Mouse (Mus musculus) liver, embryonic 16.5 days (tissue): ENCODE results near the gene Ccdc92b. TPM values are rescaled to one million over a fixed set of nuclear protein-coding genes. Genes with fewer than 3 reads are reported as not detected.
A peak's percentile ranks its signal among the peaks of the same experiment; 100 is the strongest.

Experiments
- ATAC-seq: fragments of 200-750 bp; cut with Nextera tagmentation; 2 replicates; pipeline ENCODE4 v1.8.0; 2017; ENCODE audit warnings: low read depth, mild to moderate bottlenecking, moderate number of reproducible peaks, moderate library complexity
- H3K27ac ChIP-seq: fragments of 300-500 bp; sonication (generic); 2 replicates; pipeline ENCODE4 v1.5.1; 2014; ENCODE audit warnings: mild to moderate bottlenecking, low read length
- H3K27me3 ChIP-seq: fragments of 300-500 bp; sonication (generic); 2 replicates; pipeline ENCODE4 v1.6.1; 2014; ENCODE audit warnings: low read depth, low read length, mixed read lengths; ENCODE audit not compliant: control insufficient read depth, insufficient read depth
- H3K36me3 ChIP-seq: fragments of 300-500 bp; sonication (generic); 2 replicates; pipeline ENCODE4 v1.6.1; 2014; ENCODE audit warnings: mild to moderate bottlenecking; ENCODE audit not compliant: control insufficient read depth, insufficient read depth
- H3K4me1 ChIP-seq: fragments of 300-500 bp; sonication (generic); 2 replicates; pipeline ENCODE4 v1.6.1; 2014; ENCODE audit warnings: low read depth, low read length, mixed read lengths; ENCODE audit not compliant: control insufficient read depth
- H3K4me2 ChIP-seq: fragments of 300-500 bp; sonication (generic); 2 replicates; pipeline ENCODE4 v1.6.1; 2014; ENCODE audit warnings: low read depth, low read length, mixed read lengths
- H3K4me3 ChIP-seq: fragments of 300-500 bp; sonication (generic); 2 replicates; pipeline ENCODE4 v1.5.1; 2014; ENCODE audit warnings: low read depth, mild to moderate bottlenecking, low read length
- H3K9ac ChIP-seq: fragments of 300-500 bp; sonication (generic); 2 replicates; pipeline ENCODE4 v1.6.1; 2014; ENCODE audit warnings: low read depth, low read length
- H3K9me3 ChIP-seq: fragments of 300-500 bp; sonication (generic); replicated peaks from 2 replicates; pipeline ENCODE4 v1.6.1; 2016; ENCODE audit warnings: low read length; ENCODE audit not compliant: control insufficient read depth
- WGBS: fragments of 180-500 bp; shearing (Covaris S2); extraction: QIAGEN DNeasy Blood & Tissue Kit; methylation state at CpG from one replicate; pipeline ENCODE4 v1.1.7; 2014; ENCODE audit not compliant: insufficient replicate concordance; 5-methylcytosine and 5-hydroxymethylcytosine counted together
- polyA plus RNA-seq: library from polyadenylated mRNA; unstranded; fragments of >200 nt; fragmentation: Nextera tagmentation; extraction: Ambion mirVana; gene quantifications from 2 replicates; pipeline ENCODE4 v1.2.1, GENCODE M21; 2015

The Ccdc92b gene
- polyA plus RNA-seq, 1 experiment from 2014 or later, result 10.4 TPM

DNA sequence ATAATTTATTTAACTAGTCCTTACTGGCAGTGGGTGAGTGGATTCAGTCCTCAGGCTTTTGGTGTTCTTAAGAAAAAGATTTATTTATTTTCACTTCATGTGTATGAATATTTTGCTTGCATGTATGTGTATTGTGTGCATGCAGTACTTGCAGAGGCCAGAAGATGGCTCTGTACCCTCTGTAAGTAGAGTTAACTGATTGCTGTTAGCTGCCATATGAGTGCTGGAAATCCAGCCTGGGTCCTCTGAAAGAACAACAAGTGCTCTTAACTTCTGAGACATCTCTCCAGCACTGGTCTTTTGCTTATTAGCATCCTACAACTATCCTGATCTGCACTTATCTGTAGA lies 21.4 kb upstream of the Ccdc92b start:
- no peak overlapping the region for H3K9ac ChIP-seq
- peaks cover 6% of the 10 kb centered on the region for H3K27me3 ChIP-seq
- no peak overlapping the region for H3K4me2 ChIP-seq
- no peak overlapping the region for H3K27ac ChIP-seq
- H3K4me1 ChIP-seq, result no peaks in the 10 kb centered on the region
- no peaks in the 10 kb centered on the region for H3K36me3 ChIP-seq
- ATAC-seq, result no peak
- H3K9me3 ChIP-seq, result peaks cover 4% of the 10 kb centered on the region; the same call in 1 of the 2 replicates
- H3K4me3 ChIP-seq, result no peak overlapping the region

DNA sequence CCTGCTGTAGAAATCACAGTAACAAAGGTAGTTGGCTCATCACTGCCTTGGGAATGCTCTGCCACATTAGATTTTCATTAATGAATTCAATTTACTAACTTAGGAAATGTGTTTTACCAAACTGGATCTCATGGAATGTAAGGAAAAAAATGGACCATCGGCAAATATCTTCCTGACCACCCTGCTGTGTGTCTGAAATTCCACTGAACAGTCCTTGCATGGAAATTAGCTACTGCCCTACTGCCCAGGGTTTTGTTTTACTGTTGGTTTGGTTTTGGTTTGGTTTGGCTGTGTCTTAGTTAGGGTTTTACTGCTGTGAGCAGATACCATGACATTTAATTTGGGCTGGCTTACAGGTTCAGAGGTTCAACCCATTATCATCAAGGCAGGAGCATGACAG lies 17.1 kb upstream of the Ccdc92b start:
- WGBS, result 69% methylated on average over 1 of the region's 1 CpGs
- H3K9ac ChIP-seq, result no peak overlapping the region

DNA sequence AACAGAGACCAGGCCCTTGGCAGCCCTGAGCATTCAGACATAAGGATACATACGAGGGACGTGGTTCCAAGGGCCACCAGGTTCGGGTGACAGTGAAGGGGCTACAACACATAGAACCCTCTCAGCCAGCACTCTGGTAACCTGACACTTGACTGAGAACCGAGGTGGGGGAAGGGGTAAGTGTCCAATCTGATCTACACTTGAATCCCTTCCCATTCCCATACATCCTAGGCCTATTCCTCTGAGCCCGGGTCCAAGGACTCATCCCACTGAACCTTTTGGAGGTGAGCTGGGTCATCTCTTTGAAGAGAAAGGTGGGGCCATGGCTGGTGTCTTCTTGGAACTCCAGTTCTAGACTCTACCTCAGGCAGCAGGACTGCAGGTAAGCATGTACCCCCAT lies 9.3 kb upstream of the Ccdc92b start:
- no peak overlapping the region for H3K4me2 ChIP-seq
- peaks cover 5% of the 10 kb centered on the region for H3K4me1 ChIP-seq
- WGBS, result 30% methylated on average over 5 of the region's 5 CpGs
- no peaks in the 10 kb centered on the region for H3K36me3 ChIP-seq
- H3K27ac ChIP-seq, result no peak overlapping the region
- ATAC-seq, result no peak
- no peak overlapping the region for H3K4me3 ChIP-seq
- H3K27me3 ChIP-seq, result peaks cover 59% of the 10 kb centered on the region
- H3K9ac ChIP-seq, result no peak overlapping the region
- H3K9me3 ChIP-seq, result no peaks in the 10 kb centered on the region

More for the DNA sequence above, 17.1 kb upstream of the Ccdc92b start:
- H3K9me3 ChIP-seq, result peaks cover 4% of the 10 kb centered on the region; the same call in 1 of the 2 replicates
- H3K4me3 ChIP-seq, result no peak overlapping the region
- H3K27me3 ChIP-seq, result peaks cover 2% of the 10 kb centered on the region; the same call in 1 of the 2 replicates
- H3K36me3 ChIP-seq, result no peaks in the 10 kb centered on the region
- no peak overlapping the region for H3K27ac ChIP-seq
- H3K4me1 ChIP-seq, result no peaks in the 10 kb centered on the region
- H3K4me2 ChIP-seq, result no peak overlapping the region
- no peak for ATAC-seq

DNA sequence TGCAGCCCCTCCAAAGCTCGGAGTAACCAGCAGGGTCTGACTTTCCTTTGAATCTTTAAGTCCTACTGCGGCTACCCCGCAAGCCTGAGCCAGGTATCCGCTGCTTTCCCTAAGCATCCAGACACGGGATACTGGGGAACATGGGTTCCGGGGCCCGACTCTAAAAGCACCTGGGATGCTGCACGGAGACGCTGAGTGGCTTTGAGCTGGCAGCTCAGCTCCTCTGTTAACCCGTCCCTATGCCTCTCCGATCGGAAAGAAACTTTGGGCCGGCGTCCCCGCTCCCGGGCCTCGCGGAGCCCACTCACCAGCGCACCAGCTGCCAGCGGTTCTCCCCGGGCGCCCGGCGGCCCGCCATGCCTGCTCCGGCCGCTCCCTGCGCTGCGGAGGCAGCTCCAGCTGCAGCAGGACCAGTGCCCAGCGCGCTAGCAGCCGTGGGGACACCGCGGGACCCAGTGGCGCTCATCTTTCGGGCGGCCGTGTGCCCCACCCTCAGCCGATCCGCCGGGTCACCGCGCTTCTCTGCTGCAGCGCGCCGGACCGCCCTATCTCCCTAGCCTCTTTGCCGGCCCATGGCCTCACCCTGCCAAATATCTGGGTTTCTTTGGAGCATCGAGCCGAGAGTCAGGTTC lies 8.7 kb upstream of the Ccdc92b start, which contains the start of gene Rap1gap2:
Gene Rap1gap2 (minus strand): TSS at position 371 of the 632 bp plus-strand sequence.
- Histone ChIP-seq H3K36me3 (no peaks in the 10 kb centered on the region), H3K9ac (no peak within 1 kb of the TSS), H3K27ac (no peak within 1 kb of the TSS), H3K4me3 (peak within 1 kb of the TSS; percentile 26), H3K4me2 (peak within 1 kb of the TSS; percentile 46), H3K27me3 (peaks cover 65% of the 10 kb centered on the region), H3K9me3 (no peaks in the 10 kb centered on the region), H3K4me1 (peaks cover 5% of the 10 kb centered on the region)
- WGBS, result 2% methylated on average over 50 of the region's 50 CpGs
- peak; percentile 51; the same call in 1 of the 2 replicates for ATAC-seq

DNA sequence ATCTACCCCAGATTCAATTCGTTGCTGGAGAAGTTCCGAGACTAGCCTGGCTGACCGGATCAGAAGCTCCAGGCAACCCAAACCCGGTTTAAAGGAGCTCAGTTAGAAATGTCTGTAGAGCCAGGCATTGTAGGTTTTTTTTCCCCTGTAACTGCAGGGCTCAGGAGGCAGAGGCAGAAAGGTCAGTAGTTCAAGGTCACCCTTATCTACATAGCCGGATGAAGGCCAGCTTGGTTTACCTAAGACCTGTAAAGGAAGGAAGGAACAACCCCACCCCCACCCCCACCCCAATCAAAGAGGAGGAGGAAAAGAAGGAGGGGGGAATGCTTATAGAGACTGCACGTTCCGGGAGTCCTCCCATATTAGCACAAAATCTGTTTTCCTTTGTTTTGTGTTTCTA lies 8.0 kb upstream of the Ccdc92b start:
- ATAC-seq, result no peak
- no peaks in the 10 kb centered on the region for H3K36me3 ChIP-seq
- H3K4me2 ChIP-seq, result no peak overlapping the region
- H3K9me3 ChIP-seq, result no peaks in the 10 kb centered on the region
- no peak overlapping the region for H3K4me3 ChIP-seq
- H3K27ac ChIP-seq, result no peak overlapping the region
- WGBS, result 11% methylated on average over 7 of the region's 7 CpGs
- peaks cover 71% of the 10 kb centered on the region for H3K27me3 ChIP-seq
- H3K4me1 ChIP-seq, result peaks cover 5% of the 10 kb centered on the region
- no peak overlapping the region for H3K9ac ChIP-seq

DNA sequence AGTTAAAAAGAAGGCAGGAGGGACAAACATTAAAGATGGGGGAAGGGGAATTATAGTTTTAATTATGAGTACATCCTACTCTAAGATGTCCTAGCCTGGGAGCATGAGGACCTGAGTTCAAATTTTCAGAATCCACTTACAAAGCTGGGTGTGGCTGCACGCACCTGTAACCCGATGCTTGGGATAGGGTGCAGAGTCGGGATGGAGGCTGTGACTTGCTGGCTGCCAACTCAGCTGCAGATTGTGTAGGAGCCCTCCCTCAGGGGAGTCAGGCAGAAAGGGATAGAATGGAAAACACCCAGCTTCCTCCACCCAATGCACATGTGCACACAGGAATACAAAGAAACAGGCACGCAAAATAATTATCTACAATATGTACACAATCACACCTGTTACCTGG lies 6.0 kb upstream of the Ccdc92b start:
- Histone ChIP-seq H3K9me3 (no peaks in the 10 kb centered on the region), H3K4me3 (no peak overlapping the region), H3K4me2 (no peak overlapping the region), H3K9ac (no peak overlapping the region), H3K27ac (no peak overlapping the region), H3K27me3 (peaks cover 73% of the 10 kb centered on the region), H3K4me1 (peaks cover 5% of the 10 kb centered on the region), H3K36me3 (no peaks in the 10 kb centered on the region)
- 55% methylated on average over 4 of the region's 4 CpGs for WGBS
- no peak for ATAC-seq

DNA sequence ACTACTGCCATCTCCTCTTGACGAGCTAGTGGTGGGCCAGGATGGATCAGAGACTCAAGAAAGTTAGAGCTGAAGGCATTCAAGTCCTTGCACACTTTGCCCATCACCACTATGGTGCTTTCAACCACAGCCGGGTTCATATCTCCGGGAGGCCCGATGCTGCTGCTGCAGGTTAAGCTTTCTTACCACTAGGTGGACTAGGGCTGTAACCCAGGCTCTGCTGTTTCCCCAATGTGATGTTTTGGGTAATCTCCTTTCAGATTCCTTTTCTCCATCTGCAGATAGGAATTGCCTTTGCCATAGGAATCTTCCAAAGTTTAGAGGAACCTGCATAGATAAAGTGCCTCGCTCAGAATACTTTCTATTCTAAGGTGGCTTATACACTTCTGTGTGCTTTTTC lies 3.8 kb upstream of the Ccdc92b start:
- whole genome bisulfite sequencing, result 33% methylated on average over 5 of the region's 5 CpGs
- H3K4me2 ChIP-seq, result no peak overlapping the region
- peaks cover 65% of the 10 kb centered on the region for H3K27me3 ChIP-seq
- ATAC-seq, result no peak
- no peak overlapping the region for H3K27ac ChIP-seq
- no peak overlapping the region for H3K4me3 ChIP-seq
- H3K9me3 ChIP-seq, result no peaks in the 10 kb centered on the region
- H3K4me1 ChIP-seq, result peaks cover 11% of the 10 kb centered on the region
- H3K36me3 ChIP-seq, result no peaks in the 10 kb centered on the region
- H3K9ac ChIP-seq, result no peak overlapping the region

DNA sequence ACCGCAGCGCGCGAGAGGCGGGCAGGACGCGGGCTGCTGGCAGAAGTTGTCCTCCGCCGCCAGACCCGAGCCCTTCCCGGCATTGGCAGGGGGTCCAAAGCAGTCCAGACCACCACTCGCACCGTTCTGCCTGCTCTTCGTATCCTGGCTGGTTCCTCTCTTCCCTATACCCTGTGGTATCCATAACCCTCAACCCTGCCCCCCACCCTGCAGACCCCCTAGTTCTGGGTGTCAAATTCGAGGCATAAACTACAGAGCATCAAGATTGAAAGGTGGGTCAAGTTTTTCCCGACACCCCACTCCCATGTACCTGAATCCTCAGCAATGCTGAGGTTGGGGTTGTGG lies 523 bp downstream of the Ccdc92b start:
- no peaks in the 10 kb centered on the region for H3K9me3 ChIP-seq
- peak overlapping the region; percentile 78 for H3K4me2 ChIP-seq
- peaks cover 30% of the 10 kb centered on the region for H3K27me3 ChIP-seq
- H3K4me1 ChIP-seq, result peaks cover 44% of the 10 kb centered on the region
- H3K9ac ChIP-seq, result peak overlapping the region; percentile 93
- H3K4me3 ChIP-seq, result peak overlapping the region; percentile 85
- peaks cover 14% of the 10 kb centered on the region for H3K36me3 ChIP-seq
- 3% methylated on average over 15 of the region's 16 CpGs for WGBS
- no peak for ATAC-seq
- H3K27ac ChIP-seq, result peak overlapping the region; percentile 95

DNA sequence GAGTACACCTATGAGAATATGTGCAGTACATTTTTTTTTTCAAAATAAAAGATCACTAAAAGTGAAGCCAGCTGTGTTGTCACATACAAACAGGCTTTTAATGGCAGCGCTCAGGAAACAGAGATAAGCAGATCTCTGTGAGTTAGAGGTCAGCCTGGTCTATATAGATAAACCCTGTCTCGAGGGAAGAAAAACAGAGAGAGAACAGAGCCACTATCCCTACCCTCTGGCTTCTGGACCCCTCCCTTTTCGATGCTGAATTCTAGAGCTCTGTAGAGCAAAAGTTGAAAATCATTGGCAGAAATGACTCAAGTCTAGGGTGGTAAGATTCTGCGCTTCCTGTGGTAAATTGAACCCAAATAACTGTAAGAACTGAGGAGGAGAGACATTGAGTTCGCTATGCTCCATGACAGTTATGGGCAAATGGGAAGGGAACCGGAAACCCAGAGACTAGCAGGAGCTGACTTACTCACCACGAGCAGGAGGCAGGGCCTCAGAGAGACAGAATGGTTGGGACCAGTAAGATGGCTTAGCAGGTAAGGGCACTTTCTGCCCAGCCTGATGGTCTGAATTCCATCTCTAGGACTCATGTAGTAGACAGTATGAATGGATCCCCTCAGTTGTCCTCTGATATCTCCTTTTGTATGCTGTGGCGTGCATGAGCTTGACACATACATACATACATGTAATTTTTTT lies 2.7 kb downstream of the Ccdc92b start:
- H3K4me3 ChIP-seq, result peak overlapping the region; percentile 85
- H3K27ac ChIP-seq, result peak overlapping the region; percentile 95
- H3K27me3 ChIP-seq, result peaks cover 13% of the 10 kb centered on the region
- H3K4me1 ChIP-seq, result peaks cover 45% of the 10 kb centered on the region
- peaks cover 14% of the 10 kb centered on the region for H3K36me3 ChIP-seq
- ATAC-seq, result peak; percentile 88
- 21% methylated on average over 8 of the region's 8 CpGs for WGBS
- no peaks in the 10 kb centered on the region for H3K9me3 ChIP-seq
- H3K9ac ChIP-seq, result peak overlapping the region; percentile 93
- H3K4me2 ChIP-seq, result peak overlapping the region; percentile 78
